Mouse (Mus musculus) adipocyte (in vitro differentiated cells): ENCODE results near the gene Clasp1.

Experiments used
- DNase-seq: peaks from one replicate; pipeline ENCODE4 v3.0.0-alpha.2; 2016; ENCODE audit warnings: low spot score

Clasp1 gene

DNA sequence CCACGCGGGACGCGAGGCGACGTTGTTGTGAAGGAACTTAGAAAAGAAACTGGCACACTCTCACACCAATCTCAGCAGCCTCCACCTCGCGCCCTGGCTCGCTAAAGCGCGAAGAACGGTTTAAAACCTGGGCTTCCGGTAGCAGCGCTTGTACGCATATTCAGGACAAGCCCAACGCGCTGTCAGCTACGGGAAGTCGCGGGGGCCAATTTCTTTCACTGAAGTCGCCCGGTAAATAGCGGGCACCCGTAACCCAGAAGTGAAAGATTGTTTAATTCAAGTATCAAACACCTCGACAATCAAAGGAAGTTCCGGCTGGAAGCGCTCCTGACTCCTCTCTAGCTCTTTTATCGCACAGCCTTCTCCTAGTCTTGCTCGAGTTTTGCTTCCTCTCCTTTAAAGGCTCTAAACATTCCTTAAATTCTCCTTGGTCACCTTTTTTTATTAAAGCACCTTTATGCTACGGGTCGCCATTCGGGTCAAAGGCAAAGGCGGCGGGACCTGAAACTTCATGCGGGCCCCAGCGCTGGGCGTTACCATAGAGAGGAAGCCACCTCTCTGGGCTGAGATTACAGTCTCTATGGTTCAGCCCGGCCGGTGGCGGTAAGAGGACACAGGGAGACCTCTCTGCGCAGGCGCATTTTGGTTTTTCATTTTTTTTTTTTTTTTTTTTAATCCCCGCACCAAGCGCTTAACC, at the start of gene Clasp1:
Gene Clasp1 (plus strand): TSS at position 302 of the 697 bp plus-strand sequence.
- DNase-seq = peak; percentile 98

GRCm38 (mm10) chr1:118343649-118344435, 45.0 kb upstream of the Clasp1 start:
- no peak for DNase-seq

DNA sequence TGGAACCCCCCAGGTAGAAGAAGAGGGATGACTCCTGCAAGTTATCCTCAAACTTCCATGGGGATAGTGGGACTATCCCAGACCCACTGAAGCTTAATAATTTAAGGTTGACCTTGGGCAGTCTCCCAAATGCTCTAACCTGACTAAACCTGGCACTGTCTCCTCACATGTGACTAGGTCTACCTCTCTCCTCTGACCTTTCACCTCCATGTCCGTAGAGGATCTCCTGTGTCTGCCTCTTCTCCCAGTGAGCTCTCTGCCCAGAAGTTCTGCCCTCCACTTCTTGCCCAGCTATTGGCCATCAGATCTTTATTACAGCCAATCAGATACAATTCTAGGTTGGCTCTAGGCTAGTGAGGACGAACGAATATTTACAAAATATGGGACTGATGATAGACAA, 38.9 kb upstream of the Clasp1 start:
- DNase-seq = no peak

- DNase-seq = peak; percentile 81
These were observed 29.6 kb upstream of the Clasp1 start for GRCm38 (mm10) chr1:118359071-118359761.

DNA sequence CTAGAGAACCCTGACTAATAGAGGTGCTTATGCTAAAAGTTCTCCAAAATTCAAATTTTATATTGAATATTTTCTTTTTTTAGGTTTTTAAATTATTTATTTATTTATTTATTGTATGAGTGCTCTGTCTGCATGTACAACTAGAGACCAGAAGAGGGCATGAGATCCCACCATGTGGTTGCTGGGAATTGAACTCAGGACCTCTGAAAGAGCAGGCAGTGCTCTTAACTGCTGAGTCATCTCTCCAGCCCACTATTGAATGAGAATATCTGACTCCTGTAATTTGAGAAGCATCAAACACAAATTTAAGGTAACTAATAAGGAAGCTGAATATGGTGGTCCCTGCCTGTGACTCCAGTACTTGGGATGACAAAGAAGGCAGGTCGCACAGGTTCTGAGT, 20.9 kb upstream of the Clasp1 start:
- DNase-seq = peak; percentile 33

GRCm38 (mm10) chr1:118368721-118369461, 20.0 kb upstream of the Clasp1 start:
- DNase-seq = peak; percentile 35

DNA sequence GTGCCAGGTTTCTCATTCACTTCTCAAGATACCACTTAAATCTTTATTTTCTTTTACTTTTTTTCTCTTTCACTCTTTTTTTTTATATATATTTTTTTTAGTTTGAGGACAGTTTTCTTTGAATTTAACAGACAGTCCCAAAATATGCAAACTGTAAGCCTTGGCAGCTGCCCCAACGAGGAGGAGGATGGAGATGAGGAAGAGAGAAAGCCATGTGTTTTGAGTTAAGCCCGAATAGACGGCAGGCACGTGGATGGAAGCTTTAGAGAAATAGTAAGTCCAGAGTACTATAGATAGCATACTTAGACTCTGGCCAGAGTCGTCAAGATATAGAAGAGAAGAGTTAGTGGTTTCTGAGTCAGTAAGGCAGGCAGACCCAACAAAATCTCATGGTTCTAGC, 11.1 kb upstream of the Clasp1 start:
- no peak for DNase-seq

DNA sequence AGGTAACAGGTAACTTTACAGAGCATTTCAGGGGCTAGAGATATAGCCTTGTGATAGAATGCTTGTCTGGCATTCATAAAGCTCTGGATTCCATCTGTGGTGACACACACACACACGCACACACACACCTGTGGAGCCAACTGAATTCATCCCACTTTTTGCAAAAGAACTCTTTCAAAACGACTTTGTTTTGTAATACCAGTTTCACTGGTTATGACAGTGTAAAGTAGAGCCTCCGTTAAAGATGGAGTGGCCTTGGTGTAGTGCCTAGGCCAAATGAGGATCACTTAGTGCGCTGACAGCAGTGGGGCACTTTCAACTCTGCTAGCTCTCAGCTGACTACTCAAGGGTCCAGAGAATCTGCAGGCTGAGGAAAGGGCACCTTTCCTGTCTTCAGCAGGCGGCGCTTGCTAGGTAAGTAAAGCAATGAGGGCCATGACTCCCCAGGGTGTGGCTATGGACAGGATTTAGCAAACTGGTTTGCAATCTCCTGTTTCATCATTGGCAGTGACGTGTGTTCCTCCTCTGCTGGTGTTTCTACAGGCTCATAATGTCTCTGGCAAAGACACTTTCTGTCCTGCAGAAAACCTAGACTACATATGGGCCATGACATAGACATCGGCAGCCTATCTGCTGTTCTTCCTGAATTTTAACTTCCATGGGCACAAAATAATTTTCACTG, 8.6 kb upstream of the Clasp1 start:
- no peak for DNase-seq

DNA sequence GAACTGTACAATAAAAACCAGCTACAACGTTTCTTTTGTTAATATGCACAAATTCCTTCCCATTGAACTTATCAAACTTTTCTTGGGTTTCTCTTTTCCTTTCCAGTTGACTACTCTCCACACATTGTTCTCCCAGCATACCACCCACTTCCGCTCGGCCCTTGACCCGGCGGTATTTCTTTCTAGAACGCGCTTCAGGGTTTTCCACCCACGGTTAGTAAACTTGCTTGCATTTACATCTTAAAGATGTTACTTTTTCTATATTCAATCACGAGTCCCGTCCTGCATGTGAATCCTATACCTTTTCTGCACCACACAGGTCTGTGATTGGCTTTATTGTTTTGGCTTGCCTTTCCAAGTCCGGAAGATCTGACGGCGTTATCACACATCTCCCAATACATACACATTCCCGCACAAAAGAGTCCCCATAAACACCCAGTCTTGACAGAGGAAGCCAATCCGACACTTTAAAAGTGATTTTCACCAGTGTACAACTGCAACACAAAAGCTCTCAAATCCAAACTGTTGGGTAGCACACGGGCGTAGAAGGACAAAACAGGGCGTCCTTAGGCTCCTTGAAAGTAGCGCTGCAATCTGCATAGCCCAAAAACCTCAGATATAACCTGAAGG, 616 bp upstream of the Clasp1 start:
- DNase-seq = peak; percentile 82

GRCm38 (mm10) chr1:118389454-118390265, 802 bp downstream of the Clasp1 start:
- DNase-seq = peak; percentile 45

- DNase-seq = no peak
These were observed 1.4 kb downstream of the Clasp1 start for GRCm38 (mm10) chr1:118390266-118390660.

DNA sequence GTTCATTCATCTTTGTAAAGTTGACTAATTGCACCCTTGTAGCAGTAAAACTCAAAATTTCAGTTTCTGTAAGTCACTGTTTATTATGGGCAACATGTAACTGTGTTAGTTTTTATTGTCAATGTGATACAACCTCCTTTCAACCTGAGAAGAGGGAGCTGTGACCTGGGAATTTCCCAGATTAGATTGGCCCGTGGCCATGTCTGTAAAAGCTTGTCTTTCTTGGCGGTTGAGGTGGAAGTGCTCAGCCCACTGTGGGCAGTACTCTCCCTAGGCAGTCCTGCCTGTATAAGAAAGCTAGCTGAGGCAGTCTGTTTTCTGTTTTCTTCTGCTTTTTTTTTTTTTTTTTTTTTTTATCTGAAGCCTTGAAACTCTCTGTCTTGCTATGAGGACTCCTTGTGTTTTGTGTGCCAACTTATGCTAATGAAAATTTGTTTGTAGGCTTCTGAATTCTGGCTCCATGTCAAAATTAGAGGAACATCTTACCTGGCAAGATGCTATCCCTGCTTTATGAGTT, 2.1 kb downstream of the Clasp1 start:
- DNase-seq = no peak

GRCm38 (mm10) chr1:118392246-118392645, 3.4 kb downstream of the Clasp1 start:
- DNase-seq = no peak

GRCm38 (mm10) chr1:118393916-118394315, 5.1 kb downstream of the Clasp1 start:
- no peak for DNase-seq

DNA sequence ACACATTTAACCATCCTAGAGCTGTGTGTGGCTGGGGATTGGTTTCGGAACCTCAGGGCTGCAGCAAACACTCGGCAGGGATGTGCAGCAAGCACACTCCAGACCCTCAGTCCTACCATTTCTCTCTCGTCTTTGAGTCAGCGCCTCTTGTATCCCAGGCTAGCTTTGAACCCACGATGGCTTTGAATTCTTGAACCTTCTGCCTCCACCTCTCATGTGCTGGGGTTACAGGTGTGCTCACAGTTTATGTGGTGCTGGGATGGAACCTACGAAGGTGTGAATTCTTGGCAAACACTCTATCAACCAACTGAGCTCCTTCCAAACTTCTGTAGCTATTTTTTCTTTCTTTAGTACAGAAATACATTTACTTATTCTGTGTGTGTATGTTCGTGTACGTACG, 9.0 kb downstream of the Clasp1 start:
- DNase-seq = no peak

DNA sequence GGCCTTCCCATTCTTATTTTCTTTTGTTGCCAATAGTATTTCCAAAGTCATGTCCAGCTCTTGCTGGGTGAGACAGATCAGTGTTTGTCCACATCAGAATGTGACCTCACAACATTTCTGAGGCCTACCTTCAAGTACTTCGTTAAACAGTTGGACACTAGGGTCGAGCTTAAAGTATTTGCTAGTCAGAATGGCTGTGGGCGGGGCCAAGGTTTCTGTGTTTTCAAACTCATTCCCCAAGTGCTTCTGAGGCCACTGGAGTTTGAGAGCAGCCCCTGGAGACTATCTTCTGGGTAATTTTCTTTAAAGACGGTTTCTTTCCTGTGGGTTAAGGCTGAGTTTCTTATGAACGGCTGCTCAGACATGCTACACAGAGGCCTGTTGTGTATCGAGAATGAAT, 9.7 kb downstream of the Clasp1 start:
- DNase-seq = no peak

- DNase-seq = no peak
These were observed 10.9 kb downstream of the Clasp1 start for GRCm38 (mm10) chr1:118399625-118400310.

DNA sequence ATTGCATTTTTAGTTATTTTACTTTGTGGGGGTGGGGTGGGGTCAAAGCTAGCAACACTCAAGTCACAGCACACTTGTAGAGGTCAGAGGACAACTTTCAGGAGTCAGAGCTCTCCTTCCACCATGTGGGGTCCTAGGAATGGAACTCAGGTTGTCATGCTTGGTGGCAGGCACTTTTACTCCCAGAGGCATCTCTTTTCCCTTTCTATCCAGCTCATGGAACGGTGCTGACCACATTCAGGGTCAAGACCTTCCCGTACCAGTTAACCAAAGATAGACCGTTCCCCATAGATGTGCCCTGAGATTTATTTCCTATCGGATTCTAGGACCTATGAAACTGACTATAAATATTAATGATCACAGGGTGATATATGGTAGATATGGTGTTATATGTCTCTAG, 13.1 kb downstream of the Clasp1 start:
- no peak for DNase-seq

DNA sequence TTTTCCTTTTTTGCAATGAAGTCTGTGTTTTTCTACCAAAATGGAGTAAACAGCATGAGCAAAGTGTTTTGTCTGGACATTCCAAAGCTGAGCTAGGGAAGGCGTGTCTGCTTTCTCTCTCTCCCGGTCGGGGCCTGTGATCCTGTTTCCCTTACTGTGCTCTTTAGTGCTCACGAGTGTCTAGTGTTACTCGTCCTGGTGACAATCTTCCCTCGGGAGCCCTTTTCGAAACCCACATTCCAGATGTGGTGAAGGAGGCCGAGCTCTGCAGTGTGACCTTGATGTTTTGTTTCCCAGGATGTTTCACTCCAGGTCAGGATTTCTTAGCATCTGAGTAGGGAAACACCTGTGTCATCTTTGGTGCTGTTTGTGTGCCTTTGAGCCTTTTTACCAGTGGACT, 13.7 kb downstream of the Clasp1 start:
- peak; percentile 35 for DNase-seq
